Mouse (Mus musculus): Measurements from ENCODE around the gene Shank2. TPM values are rescaled to one million over a fixed set of nuclear protein-coding genes. Genes with fewer than 3 reads are reported as not detected.

Shank2 gene
- total RNA-seq, 4 experiments from 2014 or later: 108 to 123 (median 112) TPM

- no peak for DNase-seq (ENCODE audit: low spot score in 2 of 2)
Measured at GRCm38 (mm10) chr7:144316224-144316623, 314.5 kb downstream of the Shank2 start.

- peak; percentile 51 to 88 for DNase-seq (ENCODE audit: low spot score in 2 of 2)
Measured at GRCm38 (mm10) chr7:144316797-144317196, 315.1 kb downstream of the Shank2 start.

DNA sequence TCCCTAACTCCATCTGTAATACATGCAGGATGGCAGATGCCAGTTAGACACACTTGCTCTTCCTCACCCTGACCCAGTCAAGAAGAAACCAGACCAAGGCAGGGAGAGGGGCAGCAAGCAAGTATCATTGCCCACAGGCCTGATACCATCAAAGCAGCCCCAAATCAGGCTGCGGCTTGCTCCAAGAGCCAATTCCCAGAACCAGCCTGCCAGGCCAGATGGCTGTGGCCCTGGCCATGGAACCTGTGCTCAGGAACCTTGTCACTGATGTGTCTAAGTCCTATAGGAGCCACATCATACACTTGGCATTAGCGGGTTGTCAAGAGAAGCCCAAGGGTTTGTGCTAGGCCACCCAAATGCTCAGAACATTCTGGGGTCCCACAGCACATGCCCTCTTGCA is 322.3 kb downstream of the Shank2 start:
- DNase-seq (ENCODE audit: low spot score in 2 of 2): no peak

GRCm38 (mm10) chr7:144324861-144325260 is 323.1 kb downstream of the Shank2 start:
- DNase-seq (ENCODE audit: low spot score in 2 of 2): peak in 1 of 2 experiments; percentile 48

GRCm38 (mm10) chr7:144325603-144326002 is 323.9 kb downstream of the Shank2 start:
- DNase-seq (ENCODE audit: low spot score in 2 of 2): peak in 1 of 2 experiments; percentile 76

DNA sequence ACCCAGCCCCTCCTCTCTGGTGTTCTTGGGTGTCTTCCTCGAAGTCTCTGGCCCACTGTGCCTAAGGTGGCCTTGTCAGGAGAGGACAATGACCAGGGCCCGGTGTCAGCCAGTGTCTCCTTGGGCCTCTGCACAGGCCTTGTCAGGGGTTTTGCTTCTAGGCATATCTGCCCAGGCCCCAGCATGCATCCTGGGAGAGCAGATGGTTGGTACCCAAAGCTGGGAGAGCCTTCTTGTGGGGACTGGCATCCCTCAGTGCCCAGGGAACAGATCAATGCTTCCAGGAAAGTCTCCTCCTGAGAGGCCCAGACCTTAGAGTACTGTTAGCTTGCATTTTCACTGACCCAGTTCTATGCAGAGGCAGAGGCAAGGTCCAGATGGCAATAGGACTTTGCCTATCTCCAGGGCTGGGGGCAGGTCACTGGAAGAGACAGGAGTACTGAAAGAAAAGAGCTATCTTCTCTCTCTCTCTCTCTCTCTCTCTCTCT is 327.7 kb downstream of the Shank2 start:
- DNase-seq (ENCODE audit: low spot score in 2 of 2): no peak

DNA sequence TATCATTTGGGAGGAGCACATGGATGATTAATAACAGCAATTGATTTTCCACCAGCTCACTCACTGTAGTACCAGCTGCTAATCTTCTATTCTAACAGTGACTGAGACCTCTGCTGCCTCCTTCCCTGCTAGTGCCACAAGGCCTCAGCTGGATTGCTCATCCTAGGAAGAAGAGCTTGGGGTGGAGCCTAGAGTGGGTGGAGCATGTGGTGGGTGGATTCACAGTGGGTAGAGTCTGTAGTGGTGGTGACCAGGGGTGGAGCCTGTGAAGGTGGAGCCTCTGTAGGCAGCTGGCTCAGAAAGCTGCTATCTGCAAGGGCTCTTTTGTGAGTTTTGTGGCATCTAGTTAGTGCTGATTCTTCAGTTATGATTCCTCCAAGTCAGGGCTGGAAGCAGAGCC is 334.9 kb downstream of the Shank2 start:
- no peak for DNase-seq (ENCODE audit: low spot score in 2 of 2)

DNA sequence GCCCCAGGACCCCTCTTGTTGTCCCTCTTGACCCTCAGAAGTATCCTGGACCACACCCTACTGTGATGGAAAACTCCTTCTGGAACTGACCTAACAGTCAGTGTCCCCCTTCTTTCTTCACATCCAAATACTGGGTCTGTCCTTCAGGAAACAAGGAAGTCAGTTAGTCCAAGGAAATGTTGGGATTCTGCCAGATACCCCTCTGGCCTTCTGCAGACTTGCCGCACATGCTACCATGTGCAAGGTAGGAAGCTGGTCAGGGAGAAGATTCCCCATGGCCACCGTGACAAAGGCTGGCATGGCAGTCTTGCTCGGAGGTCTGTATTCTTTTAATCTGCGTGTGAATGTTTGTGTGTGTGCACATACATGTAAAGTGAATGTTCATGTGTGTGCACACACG is 337.0 kb downstream of the Shank2 start:
- DNase-seq (ENCODE audit: low spot score in 2 of 2): no peak

DNA sequence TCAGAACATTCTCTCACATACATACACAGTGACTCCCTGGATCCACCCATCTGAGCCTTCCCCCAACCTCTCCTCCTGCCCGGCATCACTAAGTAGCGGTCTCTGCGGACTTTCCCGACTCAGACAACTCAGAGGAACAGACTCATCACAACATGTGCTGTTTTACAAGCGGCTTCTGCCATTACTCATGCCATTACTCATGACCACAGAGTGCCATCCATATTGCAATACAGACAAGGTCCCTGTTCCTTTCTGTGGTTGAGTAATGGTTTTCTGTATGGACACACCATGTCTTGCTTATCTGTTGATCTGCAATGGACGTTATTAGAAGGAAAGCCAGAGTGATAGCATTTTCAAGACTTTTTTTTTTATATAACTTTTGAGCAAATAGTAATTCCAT is 338.6 kb downstream of the Shank2 start:
- DNase-seq (ENCODE audit: low spot score in 2 of 2): no peak

GRCm38 (mm10) chr7:144366133-144366532 is 364.4 kb downstream of the Shank2 start:
- peak in 1 of 2 experiments; percentile 30 for DNase-seq (ENCODE audit: low spot score in 2 of 2)

DNA sequence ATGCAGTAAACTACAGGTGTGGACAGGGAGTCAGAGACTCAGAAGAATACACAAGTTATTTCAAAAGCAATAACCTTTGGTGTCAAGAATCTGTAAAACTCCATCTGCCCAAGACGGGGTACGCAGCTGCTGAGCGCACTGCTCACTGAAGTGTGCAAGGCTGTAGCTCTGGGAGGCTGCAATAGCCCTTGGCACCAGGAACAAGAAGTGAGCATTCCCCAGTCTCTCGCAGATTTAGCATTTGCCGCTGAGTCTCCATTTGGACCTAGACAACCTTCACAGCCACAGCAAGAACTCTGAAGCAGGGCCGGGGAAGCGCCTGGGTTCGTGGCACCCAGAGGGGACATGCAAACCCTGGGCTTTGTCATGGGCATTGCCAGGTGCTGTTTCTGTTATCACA is 371.3 kb downstream of the Shank2 start:
- DNase-seq (ENCODE audit: low spot score in 2 of 2): no peak

GRCm38 (mm10) chr7:144375483-144375882 is 373.8 kb downstream of the Shank2 start:
- DNase-seq (ENCODE audit: low spot score in 2 of 2): no peak

DNA sequence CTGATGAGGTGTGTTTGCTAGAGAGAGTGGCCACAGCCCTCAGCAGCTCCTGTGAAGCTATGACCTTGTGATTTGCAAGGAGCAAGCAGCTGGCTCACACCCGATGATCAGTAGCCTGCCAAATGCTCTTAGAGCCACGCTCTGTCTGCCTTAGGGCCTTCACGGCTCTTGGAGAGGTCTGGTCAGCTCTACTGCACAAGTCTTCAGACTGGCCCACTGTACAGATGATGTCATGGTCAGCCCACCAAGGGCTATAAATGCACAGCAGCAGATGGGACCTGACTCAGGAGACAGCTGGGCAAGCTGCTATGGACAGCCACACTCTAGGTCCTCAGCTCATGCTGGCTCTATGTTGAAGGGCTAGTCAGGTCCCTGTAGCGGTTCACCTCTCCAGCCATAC is 376.5 kb downstream of the Shank2 start:
- peak in 1 of 2 experiments; percentile 52 for DNase-seq (ENCODE audit: low spot score in 2 of 2)

GRCm38 (mm10) chr7:144379243-144379884 is 377.6 kb downstream of the Shank2 start:
- no peak for DNase-seq (ENCODE audit: low spot score in 2 of 2)

DNA sequence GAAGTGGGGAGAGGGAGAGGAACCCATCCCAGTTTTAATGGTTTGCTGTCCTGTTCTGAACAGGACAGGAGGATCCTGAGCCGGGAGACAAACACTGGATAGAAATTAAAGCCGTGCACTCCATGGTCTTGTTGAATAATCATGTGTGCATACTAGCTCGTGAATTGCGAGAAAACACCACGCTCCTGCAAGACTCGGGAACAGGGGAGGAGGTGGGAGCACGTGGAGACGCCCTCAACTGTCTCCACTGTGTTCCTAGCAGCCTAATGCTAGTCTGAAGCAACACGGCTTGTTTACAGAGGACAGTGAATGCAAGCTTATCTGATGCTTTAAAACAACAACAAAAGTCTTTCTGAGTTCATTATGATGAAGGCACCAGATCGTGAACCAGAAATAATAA is 379.9 kb downstream of the Shank2 start:
- peak in 1 of 2 experiments; percentile 48 for DNase-seq (ENCODE audit: low spot score in 2 of 2)

DNA sequence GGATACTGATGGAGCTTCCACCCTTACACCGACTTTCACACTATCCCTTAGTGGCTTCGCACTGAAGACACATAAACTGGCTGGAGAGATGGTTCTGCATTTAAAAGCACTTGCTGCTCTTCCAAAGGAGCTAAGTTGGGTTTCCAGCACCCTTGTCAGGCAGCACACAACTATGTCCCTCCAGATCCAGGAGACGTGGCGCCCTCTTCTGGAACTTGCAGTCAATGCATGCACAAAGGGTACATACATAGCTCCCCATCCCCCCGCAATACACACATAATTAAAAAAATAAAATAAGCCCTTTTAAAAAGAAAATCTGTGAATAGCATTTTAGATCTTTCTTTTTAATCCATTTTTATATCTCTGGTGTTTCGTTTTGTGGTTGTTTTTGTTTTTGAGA is 385.8 kb downstream of the Shank2 start:
- DNase-seq (ENCODE audit: low spot score in 2 of 2): no peak

- DNase-seq (ENCODE audit: low spot score in 2 of 2): no peak
Measured at GRCm38 (mm10) chr7:144389704-144390103, 388.0 kb downstream of the Shank2 start.

DNA sequence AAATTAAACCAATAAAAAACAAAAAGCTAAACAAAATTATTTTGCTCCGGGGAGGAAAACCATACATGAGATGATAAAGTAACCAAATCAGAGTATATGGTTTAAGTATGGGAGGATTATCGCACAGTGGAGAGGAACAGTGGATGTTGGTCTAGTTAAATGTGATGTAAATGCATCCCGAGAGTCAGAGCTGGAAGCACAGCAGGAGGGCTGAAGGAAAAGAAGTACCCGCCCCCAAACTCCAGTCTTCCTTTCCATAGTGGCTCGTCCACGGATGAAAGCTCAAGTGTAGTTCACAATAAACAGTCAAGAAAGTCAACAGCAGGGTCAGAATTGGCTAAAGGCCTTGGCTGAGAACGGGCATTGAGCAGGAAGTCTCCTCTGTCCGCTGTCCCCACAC is 388.9 kb downstream of the Shank2 start:
- no peak for DNase-seq (ENCODE audit: low spot score in 2 of 2)

GRCm38 (mm10) chr7:144391727-144392126 is 390.0 kb downstream of the Shank2 start:
- DNase-seq (ENCODE audit: low spot score in 2 of 2): no peak

- no peak for DNase-seq (ENCODE audit: low spot score in 2 of 2)
Measured at GRCm38 (mm10) chr7:144402492-144402891, 400.8 kb downstream of the Shank2 start.

- no peak for DNase-seq (ENCODE audit: low spot score in 2 of 2)
Measured at GRCm38 (mm10) chr7:144407675-144408074, 405.9 kb downstream of the Shank2 start.

- DNase-seq (ENCODE audit: low spot score in 2 of 2): no peak
Measured at GRCm38 (mm10) chr7:144408464-144409000, 406.8 kb downstream of the Shank2 start.

GRCm38 (mm10) chr7:144409682-144410081 is 408.0 kb downstream of the Shank2 start:
- no peak for DNase-seq (ENCODE audit: low spot score in 2 of 2)
